Mouse (Mus musculus) liver, embryonic 15.5 days (tissue): Measurements from ENCODE around the gene P2ry2. TPM values are rescaled to one million over a fixed set of nuclear protein-coding genes. Genes with fewer than 3 reads are reported as not detected.
A peak's percentile ranks its signal among the peaks of the same experiment; 100 is the strongest.

ENCODE experiments used
- ATAC-seq: fragments of 200-750 bp; cut with Nextera tagmentation; 2 replicates; pipeline ENCODE4 v1.8.0; 2017; ENCODE audit warnings: moderate number of reproducible peaks, mild to moderate bottlenecking, moderate library complexity; ENCODE audit not compliant: insufficient read depth
- H3K27ac ChIP-seq: fragments of 300-500 bp; sonication (generic); replicated peaks from 2 replicates; pipeline ENCODE4 v1.5.1; 2015; ENCODE audit warnings: mild to moderate bottlenecking, inconsistent platforms
- H3K27me3 ChIP-seq: fragments of 300-500 bp; sonication (generic); 2 replicates; pipeline ENCODE4 v1.6.1; 2015; ENCODE audit warnings: mild to moderate bottlenecking, inconsistent platforms
- H3K36me3 ChIP-seq: fragments of 300-500 bp; sonication (generic); replicated peaks from 2 replicates; pipeline ENCODE4 v1.6.1; 2015; ENCODE audit warnings: moderate library complexity, mild to moderate bottlenecking, inconsistent platforms
- H3K4me1 ChIP-seq: fragments of 300-500 bp; sonication (generic); replicated peaks from 2 replicates; pipeline ENCODE4 v1.6.1; 2015; ENCODE audit warnings: inconsistent platforms
- H3K4me2 ChIP-seq: fragments of 300-500 bp; sonication (generic); 2 replicates; pipeline ENCODE4 v1.6.1; 2015; ENCODE audit warnings: moderate library complexity, mild to moderate bottlenecking, inconsistent platforms
- H3K4me3 ChIP-seq: fragments of 300-500 bp; sonication (generic); replicated peaks from 2 replicates; pipeline ENCODE4 v1.5.1; 2015; ENCODE audit warnings: mild to moderate bottlenecking, inconsistent platforms
- H3K9ac ChIP-seq: fragments of 300-500 bp; sonication (generic); 2 replicates; pipeline ENCODE4 v1.6.1; 2015; ENCODE audit warnings: moderate library complexity, mild to moderate bottlenecking, inconsistent platforms
- H3K9me3 ChIP-seq: fragments of 300-500 bp; sonication (generic); replicated peaks from 2 replicates; pipeline ENCODE4 v1.6.1; 2016; ENCODE audit warnings: inconsistent platforms
- WGBS: fragments of 180-500 bp; shearing (Covaris S2); methylation state at CpG from one replicate; pipeline ENCODE4 v1.1.7; 2015; ENCODE audit warnings: mixed read lengths; ENCODE audit not compliant: insufficient replicate concordance; 5-methylcytosine and 5-hydroxymethylcytosine counted together
- polyA plus RNA-seq: library from polyadenylated mRNA; unstranded; fragments of >200 nt; fragmentation: Nextera tagmentation; extraction: Ambion mirVana; gene quantifications from 2 replicates; pipeline ENCODE4 v1.2.1, GENCODE M21; 2015

The P2ry2 gene
- polyA plus RNA-seq, 1 experiment from 2014 or later, result 1.5 TPM

GRCm38 (mm10) chr7:100964242-100964641 is 48.4 kb downstream of the P2ry2 start:
- Histone ChIP-seq H3K27ac (no peak overlapping the region), H3K4me3 (0 out of 2 replicates have a peak overlapping the region, but pooled peaks have one; percentile 7), H3K9me3 (no peaks in the 10 kb centered on the region), H3K36me3 (no peaks in the 10 kb centered on the region), H3K27me3 (peaks cover 4% of the 10 kb centered on the region; the same call in 1 of the 2 replicates), H3K9ac (no peak overlapping the region), H3K4me2 (no peak overlapping the region), H3K4me1 (0 out of 2 replicates have a peak, but pooled peaks cover 2% of the 10 kb centered on the region)
- WGBS, result 42% methylated on average over 6 of the region's 6 CpGs
- ATAC-seq, result no peak

GRCm38 (mm10) chr7:100963381-100963780 is 49.3 kb downstream of the P2ry2 start:
- no peak overlapping the region for H3K4me3 ChIP-seq
- no peaks in the 10 kb centered on the region for H3K9me3 ChIP-seq
- no peak overlapping the region for H3K4me2 ChIP-seq
- H3K4me1 ChIP-seq, result no peaks in the 10 kb centered on the region
- no peak for ATAC-seq
- no peak overlapping the region for H3K27ac ChIP-seq
- WGBS, result 66% methylated on average over 8 of the region's 8 CpGs
- H3K27me3 ChIP-seq, result peaks cover 4% of the 10 kb centered on the region; the same call in 1 of the 2 replicates
- no peaks in the 10 kb centered on the region for H3K36me3 ChIP-seq
- H3K9ac ChIP-seq, result no peak overlapping the region

- Histone ChIP-seq H3K27ac (no peak overlapping the region), H3K4me3 (no peak overlapping the region), H3K4me2 (no peak overlapping the region), H3K9ac (no peak overlapping the region), H3K9me3 (no peaks in the 10 kb centered on the region), H3K36me3 (no peaks in the 10 kb centered on the region), H3K4me1 (no peaks in the 10 kb centered on the region), H3K27me3 (peaks cover 4% of the 10 kb centered on the region; the same call in 1 of the 2 replicates)
- ATAC-seq, result no peak
- WGBS, result 26% methylated on average over 7 of the region's 7 CpGs
Observed at GRCm38 (mm10) chr7:100961146-100961545, 51.5 kb downstream of the P2ry2 start.

- Histone ChIP-seq H3K9ac (no peak overlapping the region), H3K36me3 (no peaks in the 10 kb centered on the region), H3K9me3 (no peaks in the 10 kb centered on the region), H3K4me1 (no peaks in the 10 kb centered on the region), H3K27me3 (peaks cover 4% of the 10 kb centered on the region; the same call in 1 of the 2 replicates), H3K27ac (no peak overlapping the region), H3K4me3 (no peak overlapping the region), H3K4me2 (no peak overlapping the region)
- ATAC-seq, result no peak
- 51% methylated on average over 2 of the region's 2 CpGs for WGBS
Observed at GRCm38 (mm10) chr7:100960462-100960861, 52.2 kb downstream of the P2ry2 start.

- H3K27me3 ChIP-seq, result peaks cover 4% of the 10 kb centered on the region; the same call in 1 of the 2 replicates
- H3K4me2 ChIP-seq, result no peak overlapping the region
- no peaks in the 10 kb centered on the region; the same call in 1 of the 2 replicates for H3K4me1 ChIP-seq
- no peaks in the 10 kb centered on the region for H3K9me3 ChIP-seq
- H3K4me3 ChIP-seq, result no peak overlapping the region
- H3K36me3 ChIP-seq, result no peaks in the 10 kb centered on the region
- WGBS, result 92% methylated on average over 2 of the region's 2 CpGs
- H3K27ac ChIP-seq, result no peak overlapping the region
- ATAC-seq, result no peak
- no peak overlapping the region for H3K9ac ChIP-seq
Observed at GRCm38 (mm10) chr7:100958426-100958825, 54.2 kb downstream of the P2ry2 start.

GRCm38 (mm10) chr7:100952686-100953085 is 60.0 kb downstream of the P2ry2 start:
- H3K4me3 ChIP-seq, result no peak overlapping the region
- H3K9ac ChIP-seq, result no peak overlapping the region
- H3K4me2 ChIP-seq, result no peak overlapping the region
- ATAC-seq, result no peak
- WGBS, result 56% methylated on average over 7 of the region's 7 CpGs
- H3K27me3 ChIP-seq, result no peaks in the 10 kb centered on the region
- no peak overlapping the region for H3K27ac ChIP-seq
- H3K36me3 ChIP-seq, result no peaks in the 10 kb centered on the region
- peaks cover 36% of the 10 kb centered on the region for H3K4me1 ChIP-seq
- no peaks in the 10 kb centered on the region for H3K9me3 ChIP-seq

- Histone ChIP-seq H3K4me3 (no peak overlapping the region), H3K4me2 (no peak overlapping the region), H3K27me3 (no peaks in the 10 kb centered on the region), H3K27ac (peak overlapping the region; percentile 19; the same call in 1 of the 2 replicates), H3K9ac (no peak overlapping the region), H3K36me3 (no peaks in the 10 kb centered on the region), H3K9me3 (no peaks in the 10 kb centered on the region), H3K4me1 (peaks cover 36% of the 10 kb centered on the region)
- WGBS, result 38% methylated on average over 2 of the region's 2 CpGs
- ATAC-seq, result no peak
Observed at GRCm38 (mm10) chr7:100951903-100952302, 60.8 kb downstream of the P2ry2 start.

- Histone ChIP-seq H3K4me2 (peak overlapping the region; percentile 31; the same call in 1 of the 2 replicates), H3K27ac (peak overlapping the region; percentile 56), H3K36me3 (no peaks in the 10 kb centered on the region), H3K4me3 (no peak overlapping the region), H3K9ac (no peak overlapping the region), H3K9me3 (no peaks in the 10 kb centered on the region), H3K4me1 (peaks cover 36% of the 10 kb centered on the region), H3K27me3 (no peaks in the 10 kb centered on the region)
- peak; percentile 74 for ATAC-seq
- WGBS, result 15% methylated on average over 12 of the region's 12 CpGs
Observed at GRCm38 (mm10) chr7:100950481-100951010, 62.1 kb downstream of the P2ry2 start.

- peak overlapping the region; percentile 31; the same call in 1 of the 2 replicates for H3K4me2 ChIP-seq
- peaks cover 36% of the 10 kb centered on the region for H3K4me1 ChIP-seq
- H3K4me3 ChIP-seq, result no peak overlapping the region
- no peaks in the 10 kb centered on the region for H3K27me3 ChIP-seq
- no peaks in the 10 kb centered on the region for H3K36me3 ChIP-seq
- 17% methylated on average over 5 of the region's 5 CpGs for WGBS
- no peaks in the 10 kb centered on the region for H3K9me3 ChIP-seq
- peak; percentile 37; the same call in 1 of the 2 replicates for ATAC-seq
- H3K27ac ChIP-seq, result peak overlapping the region; percentile 60; the same call in 1 of the 2 replicates
- H3K9ac ChIP-seq, result no peak overlapping the region
Observed at GRCm38 (mm10) chr7:100950031-100950430, 62.6 kb downstream of the P2ry2 start.

Other genes starting within 250 kb of the P2ry2 start
- 17.4 and 21.4 TPM in 2 replicates for gene Relt, start 149.4 kb downstream of the P2ry2 start, polyA plus RNA-seq
- 0.76 and 1.0 TPM in 2 replicates for gene Arhgef17, start 80.8 kb downstream of the P2ry2 start, polyA plus RNA-seq
- 4.1 and 5.0 TPM in 2 replicates for gene P2ry6, start 38.2 kb downstream of the P2ry2 start, polyA plus RNA-seq
- 4.5 and 4.9 TPM in 2 replicates for gene Fchsd2, start 80.0 kb upstream of the P2ry2 start, polyA plus RNA-seq